Mouse (Mus musculus) limb, embryonic 14.5 days (tissue): Measurements from ENCODE around the gene Ano2. TPM values are rescaled to one million over a fixed set of nuclear protein-coding genes. Genes with fewer than 3 reads are reported as not detected.

Experiments used
- ATAC-seq: fragments of 200-750 bp; cut with Nextera tagmentation; 2 replicates; pipeline ENCODE4 v1.8.0; 2017; ENCODE audit warnings: low read depth, moderate number of reproducible peaks, moderate TSS enrichment; ENCODE audit not compliant: low FRiP score
- DNase-seq: peaks from one replicate; pipeline ENCODE4 v3.0.0-alpha.2; 2015; ENCODE audit warnings: low spot score
- H3K27ac ChIP-seq: fragments of 300-500 bp; sonication (generic); replicated peaks from 2 replicates; pipeline ENCODE4 v1.5.1; 2014; ENCODE audit warnings: low read depth, mild to moderate bottlenecking, low read length, moderate library complexity, mixed read lengths
- H3K27me3 ChIP-seq: fragments of 300-500 bp; sonication (generic); 2 replicates; pipeline ENCODE4 v1.6.1; 2014; ENCODE audit warnings: low read length, mixed read lengths; ENCODE audit not compliant: control insufficient read depth, insufficient read depth
- H3K36me3 ChIP-seq: fragments of 300-500 bp; sonication (generic); 2 replicates; pipeline ENCODE4 v1.6.1; 2014; ENCODE audit warnings: mild to moderate bottlenecking, low read length, moderate library complexity, mixed read lengths; ENCODE audit not compliant: control insufficient read depth, insufficient read depth
- H3K4me1 ChIP-seq: fragments of 300-500 bp; sonication (generic); 2 replicates; pipeline ENCODE4 v1.6.1; 2014; ENCODE audit warnings: antibody characterized with exemption, low read length, mixed read lengths; ENCODE audit not compliant: control insufficient read depth, insufficient read depth
- H3K4me2 ChIP-seq: fragments of 300-500 bp; sonication (generic); replicated peaks from 2 replicates; pipeline ENCODE4 v1.6.1; 2014; ENCODE audit warnings: low read depth, mild to moderate bottlenecking, low read length, moderate library complexity; ENCODE audit not compliant: severe bottlenecking
- H3K4me3 ChIP-seq: fragments of 300-500 bp; sonication (generic); replicated peaks from 2 replicates; pipeline ENCODE4 v1.5.1; 2014; ENCODE audit warnings: low read length
- H3K9ac ChIP-seq: fragments of 300-500 bp; sonication (generic); 2 replicates; pipeline ENCODE4 v1.6.1; 2014; ENCODE audit warnings: mild to moderate bottlenecking, low read depth, low read length, moderate library complexity; ENCODE audit not compliant: severe bottlenecking
- H3K9me3 ChIP-seq: fragments of 300-500 bp; sonication (generic); 2 replicates; pipeline ENCODE4 v1.6.1; 2016; ENCODE audit warnings: low read length; ENCODE audit not compliant: control insufficient read depth
- POLR2A ChIP-seq: fragments of 200-500 bp; IDR thresholded peaks from 2 replicates; pipeline ENCODE4 v1.8.0; 2012; ENCODE audit warnings: inconsistent platforms, mild to moderate bottlenecking, moderate library complexity, borderline replicate concordance; ENCODE audit not compliant: insufficient read depth, insufficient read length; ENCODE audit errors: extremely low read depth
- WGBS: fragments of 180-500 bp; shearing (Covaris S2); extraction: QIAGEN DNeasy Blood & Tissue Kit; methylation state at CpG from one replicate; pipeline ENCODE4 v1.1.7; 2014; 5-methylcytosine and 5-hydroxymethylcytosine counted together
- polyA plus RNA-seq, 2 experiments: library from polyadenylated mRNA; depleted of rRNA in 1 of 2; stranded (reverse) in 1 of 2; unstranded in 1 of 2; fragments of >200 nt; fragmentation: Nextera tagmentation in 1 of 2; extraction: Ambion mirVana in 1 of 2; gene quantifications; 2 replicates each; pipeline versions ENCODE4 v1.2.1 to v1.2.3; 2012 to 2014

Gene Ano2
- polyA plus RNA-seq, 2 experiments, result 0.14 TPM; not detected in 1

DNA sequence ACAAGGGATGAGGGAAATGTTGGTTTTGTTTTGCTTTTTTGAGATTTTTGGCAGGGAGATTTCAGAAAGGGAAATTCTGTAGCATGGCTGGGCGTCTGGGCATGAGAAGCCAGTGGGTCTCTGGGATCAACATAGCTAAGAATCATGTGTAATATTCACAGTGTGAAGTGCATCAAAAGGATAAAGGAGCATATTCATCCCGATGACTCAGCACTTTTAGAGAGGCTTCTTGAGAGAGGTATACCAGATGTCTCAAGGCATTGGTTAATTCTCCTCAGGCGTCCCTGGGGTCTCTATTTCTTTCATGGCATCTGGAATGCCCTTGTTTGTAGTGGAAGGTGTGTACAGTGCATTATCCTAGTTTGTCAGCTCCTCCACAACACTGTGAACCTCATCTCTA is 18.4 kb upstream of the Ano2 start:
- no peaks in the 10 kb centered on the region for H3K9me3 ChIP-seq
- H3K4me1 ChIP-seq, result no peaks in the 10 kb centered on the region
- H3K9ac ChIP-seq, result no peak overlapping the region
- DNase-seq (no peak), ATAC-seq (no peak)
- no peaks in the 10 kb centered on the region for H3K36me3 ChIP-seq
- TF ChIP-seq POLR2A, result no peak
- H3K27ac ChIP-seq, result no peak overlapping the region
- 84% methylated on average over 3 of the region's 3 CpGs for WGBS
- H3K4me3 ChIP-seq, result no peak overlapping the region
- H3K27me3 ChIP-seq, result no peaks in the 10 kb centered on the region
- no peak overlapping the region for H3K4me2 ChIP-seq

DNA sequence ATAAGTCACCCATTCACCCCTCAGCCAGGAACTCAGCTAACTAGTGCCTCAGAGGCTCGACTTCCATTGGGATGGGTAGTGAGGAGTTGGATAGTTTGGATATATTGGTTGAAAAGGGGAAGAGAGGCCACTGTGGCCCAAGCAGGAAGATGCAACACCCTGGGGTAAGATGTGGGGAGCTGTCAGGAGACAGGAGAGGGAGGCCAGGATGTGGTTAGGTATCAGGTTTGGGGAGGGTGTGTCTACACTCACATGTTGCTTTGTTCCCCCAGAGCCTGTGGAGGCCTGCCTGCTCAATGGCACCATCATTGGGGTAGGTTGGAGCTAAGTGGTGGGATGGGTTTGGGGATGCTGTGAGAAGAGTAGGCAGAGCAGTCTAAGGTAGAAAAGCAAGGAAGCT is 11.7 kb upstream of the Ano2 start:
- DNase-seq (no peak), ATAC-seq (no peak)
- H3K27me3 ChIP-seq, result no peaks in the 10 kb centered on the region
- peaks cover 10% of the 10 kb centered on the region for H3K4me1 ChIP-seq
- H3K36me3 ChIP-seq, result no peaks in the 10 kb centered on the region
- TF ChIP-seq POLR2A, result no peak
- no peak overlapping the region for H3K4me3 ChIP-seq
- no peak overlapping the region for H3K27ac ChIP-seq
- H3K9ac ChIP-seq, result no peak overlapping the region
- H3K9me3 ChIP-seq, result no peaks in the 10 kb centered on the region
- WGBS, result 86% methylated on average over 1 of the region's 1 CpGs
- no peak overlapping the region for H3K4me2 ChIP-seq

GRCm38 (mm10) chr6:125680613-125681012 is 9.6 kb upstream of the Ano2 start:
- Histone ChIP-seq H3K9me3 (no peaks in the 10 kb centered on the region), H3K27me3 (no peaks in the 10 kb centered on the region), H3K36me3 (no peaks in the 10 kb centered on the region), H3K27ac (no peak overlapping the region), H3K4me1 (peaks cover 10% of the 10 kb centered on the region), H3K4me2 (no peak overlapping the region; the same call in 1 of the 2 replicates), H3K9ac (no peak overlapping the region), H3K4me3 (no peak overlapping the region)
- no peak for TF ChIP-seq POLR2A
- ATAC-seq, result peak; percentile 76
- WGBS, result 21% methylated on average over 11 of the region's 11 CpGs
- peak; percentile 85 for DNase-seq

DNA sequence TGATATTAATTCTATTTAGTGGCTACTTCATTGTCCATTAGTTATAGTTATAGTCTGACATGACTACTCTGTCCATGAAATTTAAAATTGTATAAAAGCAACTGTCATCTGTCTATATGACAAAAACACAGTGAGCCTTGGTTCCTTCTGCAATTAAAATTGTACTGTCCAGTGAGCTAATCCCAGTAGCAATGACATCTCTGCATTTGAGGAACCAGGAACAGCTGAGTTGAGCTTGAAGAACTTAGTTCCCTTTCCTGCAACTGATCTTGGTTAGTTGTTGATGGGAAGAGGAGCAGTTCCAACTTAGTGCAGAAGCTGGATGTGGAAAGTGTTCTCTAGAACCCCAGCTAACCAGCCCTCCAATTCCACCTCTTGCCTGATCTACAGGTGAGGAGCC is 4.8 kb upstream of the Ano2 start:
- no peak overlapping the region for H3K27ac ChIP-seq
- H3K9me3 ChIP-seq, result no peaks in the 10 kb centered on the region
- peaks cover 7% of the 10 kb centered on the region for H3K4me1 ChIP-seq
- H3K9ac ChIP-seq, result no peak overlapping the region
- 0 out of 2 replicates have a peak, but pooled peaks cover 4% of the 10 kb centered on the region for H3K27me3 ChIP-seq
- ATAC-seq (no peak), DNase-seq (no peak)
- no peak for TF ChIP-seq POLR2A
- H3K36me3 ChIP-seq, result no peaks in the 10 kb centered on the region
- H3K4me2 ChIP-seq, result no peak overlapping the region
- H3K4me3 ChIP-seq, result no peak overlapping the region

- H3K36me3 ChIP-seq, result no peaks in the 10 kb centered on the region
- 0 out of 2 replicates have a peak, but pooled peaks cover 4% of the 10 kb centered on the region for H3K27me3 ChIP-seq
- no peaks in the 10 kb centered on the region for H3K9me3 ChIP-seq
- peaks cover 10% of the 10 kb centered on the region for H3K4me1 ChIP-seq
- DNase-seq (no peak), ATAC-seq (no peak)
- no peak overlapping the region for H3K4me2 ChIP-seq
- H3K27ac ChIP-seq, result no peak overlapping the region
- WGBS, result 48% methylated on average over 1 of the region's 1 CpGs
- TF ChIP-seq POLR2A, result no peak
- no peak overlapping the region for H3K4me3 ChIP-seq
- H3K9ac ChIP-seq, result no peak overlapping the region
These were observed 2.2 kb upstream of the Ano2 start for GRCm38 (mm10) chr6:125687986-125688385.

DNA sequence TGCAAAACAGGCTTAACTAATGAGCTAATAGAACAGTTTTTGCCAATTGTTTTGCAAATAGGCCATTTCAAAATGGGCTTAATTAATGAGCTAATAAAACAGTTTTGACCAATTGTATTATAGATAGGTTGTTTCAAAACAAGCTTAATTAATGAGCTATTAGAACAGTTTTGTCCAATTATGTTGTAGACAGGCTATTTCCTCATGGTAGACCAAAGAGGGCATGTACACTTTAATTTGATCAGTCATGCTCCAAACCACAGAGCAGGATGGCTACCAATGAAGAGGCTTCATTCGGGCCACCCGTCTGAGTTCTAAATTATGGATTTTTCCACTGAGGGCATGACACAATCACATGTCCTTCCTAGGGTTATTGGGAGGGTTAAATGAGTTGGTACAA is 10.9 kb downstream of the Ano2 start:
- no peak overlapping the region for H3K9ac ChIP-seq
- 87% methylated on average over 2 of the region's 2 CpGs for WGBS
- no peak for ATAC-seq

More for the DNA sequence above, 10.9 kb downstream of the Ano2 start:
- no peak for DNase-seq
- no peak for TF ChIP-seq POLR2A
- no peak overlapping the region for H3K4me3 ChIP-seq
- no peak overlapping the region for H3K27ac ChIP-seq
- no peak overlapping the region for H3K4me2 ChIP-seq
- no peaks in the 10 kb centered on the region for H3K4me1 ChIP-seq
- no peaks in the 10 kb centered on the region for H3K27me3 ChIP-seq
- no peaks in the 10 kb centered on the region for H3K9me3 ChIP-seq
- H3K36me3 ChIP-seq, result no peaks in the 10 kb centered on the region
